ENCODE assay signal across 16 mouse cellular contexts in genomic region chr16:6192358-6192757, GRCm38 (mm10).
"Had no signal": no experiment of that assay in that cellular context is flagged by ENCODE, and none has a peak within 500 bp of the region (broad histone marks: within the 10 kb centered on the region; RNA-seq: fewer than 3 reads in every experiment).

No protein-coding gene starts in this region.

- H3K27ac ChIP-seq: midbrain, embryonic 10.5 days; midbrain, embryonic 13.5 days; neural tube, embryonic 13.5 days; neural tube, embryonic 15.5 days; stomach, embryonic 15.5 days; stomach, postnatal 0 days had no signal

- H3K27me3 ChIP-seq: midbrain, embryonic 13.5 days; neural tube, embryonic 13.5 days; neural tube, embryonic 15.5 days; stomach, embryonic 15.5 days had no signal

- H3K4me2 ChIP-seq: lung, embryonic 14.5 days; midbrain, embryonic 13.5 days; neural tube, embryonic 13.5 days; neural tube, embryonic 15.5 days; stomach, embryonic 15.5 days had no signal

- H3K4me1 ChIP-seq: midbrain, embryonic 10.5 days; midbrain, embryonic 13.5 days; neural tube, embryonic 13.5 days; neural tube, embryonic 15.5 days; stomach, embryonic 15.5 days had no signal

- H3K9me3 ChIP-seq: midbrain, embryonic 10.5 days; midbrain, embryonic 13.5 days; neural tube, embryonic 13.5 days; neural tube, embryonic 15.5 days; stomach, embryonic 15.5 days had no signal

- H3K36me3 ChIP-seq: midbrain, embryonic 10.5 days; midbrain, embryonic 13.5 days; neural tube, embryonic 13.5 days; neural tube, embryonic 15.5 days; stomach, embryonic 15.5 days had no signal

- DNase-seq: lung, adult 18-20 months; lung, embryonic 14.5 days; lung, postnatal 10 days; lung, postnatal 4 days; right cerebral cortex, postnatal 14 days; thymus, adult 2 months; thymus, postnatal 25 days; thymus, postnatal 4 days had no signal

- ATAC-seq: midbrain, embryonic 13.5 days; midbrain, embryonic 16.5 days had no signal

- H3K4me3 ChIP-seq: midbrain, embryonic 10.5 days; midbrain, embryonic 13.5 days; myocyte; neural tube, embryonic 13.5 days; neural tube, embryonic 15.5 days; stomach, embryonic 15.5 days had no signal

- H3K9ac ChIP-seq: lung, embryonic 14.5 days; midbrain, embryonic 13.5 days; neural tube, embryonic 13.5 days; neural tube, embryonic 15.5 days; stomach, embryonic 15.5 days had no signal
